Mouse (Mus musculus) mature B cell (primary cell): ENCODE measurements around the gene Rps11.
"Not testable (repeated sequence)": the region's sequence is repeated elsewhere in the genome, so short reads cannot be mapped to it uniquely, and the experiment has no call there.

Source experiments
- in situ Hi-C: fragments of 300-500 bp; cut with MboI; formaldehyde crosslinking; loops from 2 replicates; pipeline ENCODE4 v1.14.3; 2019

The Rps11 gene

DNA sequence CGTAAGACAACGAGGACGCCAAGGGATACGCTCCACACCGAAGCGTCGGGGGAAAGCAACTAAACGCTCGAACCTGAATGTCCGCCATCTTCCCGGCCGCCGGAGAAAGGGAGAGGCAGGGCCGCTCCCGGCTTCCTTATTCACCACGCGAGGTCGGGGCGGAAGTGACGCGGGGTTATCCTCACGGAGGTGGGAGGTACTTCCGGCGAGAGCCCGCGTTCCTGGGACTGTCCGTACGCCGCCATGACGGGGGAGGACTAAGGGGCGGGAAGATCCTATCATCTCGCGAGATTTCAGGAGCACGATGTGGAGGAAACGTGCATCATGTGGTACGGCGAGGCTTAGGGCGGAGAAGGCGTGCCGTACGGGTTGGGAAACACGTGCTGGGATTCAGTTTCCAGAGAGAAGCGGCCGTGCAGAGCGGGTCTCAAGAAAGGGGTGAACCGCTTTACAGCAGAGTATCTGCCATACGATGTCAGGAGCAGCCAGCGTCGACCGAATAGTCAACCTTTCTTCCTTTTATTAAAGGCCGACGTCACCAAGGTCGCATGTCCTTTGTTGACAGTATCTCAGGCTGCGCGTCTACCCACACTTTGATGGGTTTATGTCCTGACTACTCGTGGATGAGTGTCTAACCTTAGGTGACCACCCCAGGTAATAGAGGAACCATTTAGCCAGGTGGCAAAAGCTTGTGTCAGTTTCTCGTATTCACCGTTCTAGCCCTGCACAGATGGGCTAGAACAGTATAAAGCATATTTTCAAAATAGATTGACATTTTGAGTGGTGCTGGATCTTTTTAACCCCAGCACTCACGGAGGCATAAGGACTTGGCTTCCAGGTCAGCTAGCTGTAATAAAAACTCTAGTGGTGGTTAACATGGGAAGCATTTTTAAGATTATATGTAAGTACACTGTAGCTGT lies at the start of gene Rps11:
Rps11 (minus strand) TSS at position 216 of the 920 bp plus-strand sequence.
- in situ Hi-C loops: no loop called here

DNA sequence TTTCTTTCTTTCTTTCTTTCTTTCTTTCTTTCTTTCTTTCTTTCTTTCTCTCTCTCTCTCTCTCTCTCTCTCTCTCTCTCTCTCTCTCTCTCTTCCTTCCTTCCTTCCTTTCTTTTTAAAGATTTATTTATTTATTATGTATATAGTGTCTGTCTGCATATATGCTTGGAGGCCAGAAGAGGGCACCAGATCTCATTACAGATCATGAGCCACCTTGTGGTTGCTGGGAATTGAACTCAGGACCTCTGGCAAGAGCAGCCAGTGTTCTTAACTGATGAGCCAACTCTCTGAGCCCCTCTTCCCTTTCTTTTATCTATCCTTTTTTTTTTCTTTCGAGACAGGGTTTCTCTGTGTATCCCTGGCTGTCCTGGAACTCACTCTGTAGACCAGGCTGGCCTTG lies 49.5 kb upstream of the Rps11 start:
- in situ Hi-C loops: not testable (repeated sequence)

DNA sequence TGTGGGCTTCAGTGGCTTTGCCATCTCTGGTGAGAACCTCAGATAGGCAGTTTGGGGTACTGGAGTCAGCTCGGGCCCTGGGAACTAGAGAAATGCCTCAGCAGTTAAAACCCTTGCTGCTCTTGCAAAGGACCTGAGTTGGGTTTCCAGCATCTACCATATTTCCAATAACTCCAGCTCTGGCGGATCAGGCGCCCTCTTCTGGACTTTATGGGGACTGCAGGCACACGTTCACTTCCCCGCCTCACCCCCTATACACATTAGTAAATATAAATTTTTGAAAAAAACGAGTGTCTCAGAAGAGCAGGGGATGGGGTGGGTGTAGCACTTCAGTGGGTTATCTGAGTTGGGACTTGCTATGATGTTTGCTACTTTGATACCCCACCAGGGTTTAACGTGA lies 48.7 kb upstream of the Rps11 start:
- in situ Hi-C loops: no loop called here

DNA sequence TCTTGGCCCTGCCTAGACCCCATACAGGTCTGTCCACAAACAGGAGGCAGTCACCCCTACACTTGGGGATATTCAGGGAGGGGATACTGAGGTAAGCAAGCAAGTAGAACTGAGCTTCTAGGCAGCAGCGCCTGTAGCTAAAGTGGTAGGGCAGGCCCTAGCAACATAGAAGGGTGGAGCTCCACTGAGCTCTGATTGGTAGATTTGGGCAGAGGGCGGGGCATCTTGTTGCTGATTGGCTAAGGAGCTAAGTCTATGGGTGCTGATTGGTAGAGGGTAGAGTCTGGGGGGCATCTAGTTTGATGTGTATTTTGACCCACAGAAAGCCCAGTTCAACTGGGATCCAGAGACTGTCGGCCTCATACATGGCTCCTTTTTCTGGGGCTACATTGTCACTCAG lies 45.3 kb upstream of the Rps11 start:
- in situ Hi-C loops: no loop called here

DNA sequence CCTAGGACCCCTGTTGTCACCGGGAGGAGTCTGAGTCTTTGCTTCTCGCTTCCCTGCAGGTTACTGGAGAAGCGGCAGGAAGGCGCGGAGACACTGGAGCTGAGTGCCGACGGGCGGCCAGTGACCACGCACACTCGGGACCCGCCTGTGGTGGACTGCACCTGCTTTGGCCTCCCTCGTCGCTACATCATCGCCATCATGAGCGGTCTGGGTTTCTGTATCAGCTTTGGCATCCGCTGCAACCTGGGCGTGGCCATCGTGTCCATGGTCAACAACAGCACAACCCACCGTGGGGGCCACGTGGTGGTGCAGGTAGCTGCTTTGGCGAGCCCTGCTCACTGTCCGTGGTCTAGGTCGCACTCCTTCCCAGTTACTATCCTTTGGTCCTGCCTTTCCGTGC lies 44.4 kb upstream of the Rps11 start:
- in situ Hi-C loops: no loop called here

DNA sequence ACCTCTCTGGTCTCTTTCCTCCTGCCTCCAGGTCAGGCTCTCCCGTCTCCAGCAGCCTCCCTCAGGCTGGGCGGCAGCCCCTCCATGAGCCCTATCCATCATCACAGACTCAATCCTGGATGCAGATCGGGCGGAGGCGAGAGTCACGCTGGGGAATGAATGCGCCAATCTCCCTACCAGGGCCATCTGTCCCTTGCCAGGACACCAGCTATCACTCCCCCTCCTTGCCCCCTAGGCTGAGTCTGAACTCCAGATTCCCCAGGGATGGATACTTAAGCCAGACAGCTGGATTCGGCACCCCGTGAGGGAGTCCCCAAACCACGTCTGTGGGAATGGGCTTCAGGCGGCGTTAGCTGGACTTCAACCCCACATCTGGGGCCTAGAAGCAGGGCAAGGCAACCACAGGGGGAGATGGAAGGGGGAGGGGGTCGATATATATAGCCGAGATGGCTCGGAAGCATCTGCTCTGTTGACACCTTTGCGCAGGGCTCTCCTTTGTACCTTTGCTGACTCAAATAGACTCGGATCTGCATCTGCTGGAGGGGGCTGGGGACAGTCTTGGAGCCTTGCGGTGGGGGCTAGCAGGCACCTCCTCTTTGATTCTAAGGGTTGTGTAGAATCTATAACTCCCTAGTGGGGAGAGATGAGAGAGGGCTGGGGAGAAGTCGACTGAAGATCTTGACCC lies 43.7 kb upstream of the Rps11 start:
- in situ Hi-C loops: no loop called here

DNA sequence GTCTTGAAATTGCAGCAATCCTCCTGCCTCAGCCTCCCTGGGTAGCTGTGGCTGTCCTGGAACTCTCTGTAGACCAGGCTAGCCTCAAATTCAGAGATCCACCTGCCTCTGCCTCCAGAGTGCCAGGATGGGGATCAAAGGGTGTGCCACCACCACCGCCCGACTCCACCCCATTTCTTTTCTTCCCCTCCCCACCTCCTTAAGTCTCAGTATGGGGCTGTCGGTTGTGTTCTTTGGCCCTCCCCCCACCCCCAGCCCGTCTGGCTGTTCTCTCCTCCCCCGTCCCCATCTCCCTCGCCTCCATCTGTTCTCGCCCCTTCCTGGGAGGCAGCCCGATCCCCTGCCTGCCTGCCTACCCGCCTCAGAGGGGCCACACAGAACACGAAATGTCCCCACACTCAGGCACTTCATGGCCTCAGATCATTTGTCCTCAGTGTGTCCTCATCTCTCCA lies 42.7 kb upstream of the Rps11 start:
- in situ Hi-C loops: no loop called here

DNA sequence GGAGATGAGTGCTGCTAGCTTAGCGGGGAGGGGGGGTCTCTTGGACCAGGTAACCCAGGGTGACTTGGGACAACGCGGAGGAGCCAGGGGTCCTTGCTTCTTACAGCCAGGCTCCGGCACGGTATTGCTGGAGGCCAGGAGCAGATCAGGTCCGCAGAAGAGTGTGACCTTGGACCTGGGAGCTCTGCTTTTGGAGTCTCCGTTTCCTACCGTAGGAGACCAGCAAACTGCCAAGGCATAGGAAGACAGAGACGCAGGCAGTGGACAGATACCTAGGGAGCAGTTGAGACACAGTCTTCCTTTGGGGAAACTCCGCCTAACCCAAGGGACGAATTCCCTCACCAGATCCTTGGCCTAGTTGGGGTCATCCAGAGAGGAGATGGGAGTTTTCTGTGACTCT lies 41.5 kb upstream of the Rps11 start:
- in situ Hi-C loops: no loop called here

DNA sequence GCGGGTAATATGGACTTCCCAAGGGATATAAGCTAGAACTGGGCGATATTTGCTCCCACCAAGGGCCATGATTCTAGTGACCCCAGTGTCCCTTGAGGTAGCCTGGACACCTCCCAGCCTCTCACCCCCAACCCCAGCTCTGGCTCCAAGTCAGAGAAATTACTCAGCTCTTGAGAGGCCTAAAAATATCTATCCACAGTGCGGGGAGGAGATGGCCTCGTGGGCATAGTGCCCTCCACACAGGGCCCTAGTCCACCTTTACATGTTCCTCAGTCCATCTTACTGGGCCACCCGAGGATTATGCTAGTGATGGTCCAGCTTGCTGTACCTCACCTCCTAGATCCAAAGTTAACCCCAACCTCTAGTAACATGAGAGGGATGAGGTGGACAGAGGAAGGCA lies 40.6 kb upstream of the Rps11 start:
- in situ Hi-C loops: no loop called here

DNA sequence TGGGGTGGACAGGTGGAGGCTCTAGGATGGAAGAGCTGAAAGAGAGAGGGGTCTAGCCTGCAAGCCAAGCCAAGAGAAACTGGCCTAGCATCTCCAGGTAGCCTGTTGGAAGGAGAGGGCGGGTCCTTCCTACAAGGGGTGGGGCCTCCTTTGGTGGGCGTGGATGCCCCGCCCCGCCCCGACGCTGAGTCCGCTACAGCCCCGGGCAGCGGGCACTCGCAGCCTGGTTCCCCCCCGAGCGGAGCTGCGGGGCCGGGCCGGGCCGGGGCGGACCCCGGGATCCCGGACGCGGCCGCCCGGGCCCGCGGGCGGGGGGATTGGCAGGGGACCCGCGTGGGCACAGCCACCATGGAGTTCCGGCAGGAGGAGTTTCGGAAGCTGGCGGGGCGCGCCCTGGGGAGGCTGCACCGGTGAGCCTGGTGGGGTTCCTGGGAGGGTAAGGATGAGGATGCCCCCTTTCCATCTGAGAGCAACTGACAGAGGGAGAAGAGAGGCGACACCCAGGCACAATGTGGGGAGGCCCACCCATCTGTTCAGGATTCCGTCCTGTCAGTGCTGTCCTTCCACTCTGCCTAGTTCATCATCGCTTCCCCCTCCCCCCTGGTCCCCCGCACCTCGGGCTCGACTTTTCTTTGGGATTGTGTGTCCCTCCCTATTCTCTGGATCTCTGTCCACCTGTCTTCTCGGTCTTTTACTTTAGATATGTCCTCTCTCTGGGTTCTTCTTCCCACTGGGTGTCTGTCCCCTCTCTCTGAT lies 39.7 kb upstream of the Rps11 start, which contains the start of gene Slc17a7:
Slc17a7 (plus strand) TSS at position 215 of the 756 bp plus-strand sequence.
- in situ Hi-C loops: no loop called here

DNA sequence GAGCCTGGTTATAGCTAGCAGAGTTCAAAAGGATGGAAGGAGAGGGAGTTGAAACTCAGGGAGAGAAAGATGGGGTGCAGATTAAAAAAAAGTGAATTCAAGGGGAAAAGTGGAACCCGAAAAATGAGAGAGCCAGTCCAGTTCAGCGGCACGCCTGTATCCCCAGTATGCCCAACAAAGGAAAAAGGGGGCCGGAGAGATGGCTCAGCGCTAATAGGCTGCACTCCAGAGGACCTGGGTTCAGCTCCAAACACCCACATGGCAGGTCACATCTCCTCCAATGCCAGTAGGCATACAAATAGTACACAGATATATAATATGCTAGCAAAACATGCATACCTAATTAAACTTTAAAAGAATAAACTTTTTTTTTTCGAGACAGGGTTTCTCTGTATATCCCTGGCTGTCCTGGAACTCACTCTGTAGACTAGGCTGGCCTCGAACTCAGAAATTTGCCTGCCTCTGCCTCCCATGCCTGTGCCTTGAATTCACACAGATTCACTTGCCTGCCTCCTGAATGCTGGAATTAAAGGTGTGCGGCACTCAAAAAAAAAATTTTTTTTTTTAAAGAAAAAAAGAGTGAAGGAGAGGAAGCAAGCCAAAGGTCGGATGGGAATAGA lies 38.9 kb upstream of the Rps11 start:
- in situ Hi-C loops: no loop called here

DNA sequence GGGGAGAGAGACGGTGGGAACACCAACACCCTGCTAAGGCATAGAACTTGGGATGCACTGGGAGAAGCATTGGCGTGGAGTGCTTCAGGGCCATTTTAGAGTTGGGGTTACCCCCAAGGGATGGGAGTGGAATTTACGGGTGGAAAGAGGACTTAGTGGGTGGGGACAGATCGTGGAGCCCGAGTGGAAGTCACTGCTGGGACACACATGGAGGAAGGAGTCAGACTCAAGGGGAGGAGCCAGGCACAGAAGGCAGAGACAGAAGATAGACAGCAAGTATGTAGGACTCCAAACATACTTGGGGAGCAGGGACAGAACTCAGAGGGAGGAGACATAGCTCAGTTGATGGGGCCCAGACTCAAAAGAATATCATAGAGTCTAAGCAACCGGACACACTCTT lies 38.3 kb upstream of the Rps11 start:
- in situ Hi-C loops: no loop called here

DNA sequence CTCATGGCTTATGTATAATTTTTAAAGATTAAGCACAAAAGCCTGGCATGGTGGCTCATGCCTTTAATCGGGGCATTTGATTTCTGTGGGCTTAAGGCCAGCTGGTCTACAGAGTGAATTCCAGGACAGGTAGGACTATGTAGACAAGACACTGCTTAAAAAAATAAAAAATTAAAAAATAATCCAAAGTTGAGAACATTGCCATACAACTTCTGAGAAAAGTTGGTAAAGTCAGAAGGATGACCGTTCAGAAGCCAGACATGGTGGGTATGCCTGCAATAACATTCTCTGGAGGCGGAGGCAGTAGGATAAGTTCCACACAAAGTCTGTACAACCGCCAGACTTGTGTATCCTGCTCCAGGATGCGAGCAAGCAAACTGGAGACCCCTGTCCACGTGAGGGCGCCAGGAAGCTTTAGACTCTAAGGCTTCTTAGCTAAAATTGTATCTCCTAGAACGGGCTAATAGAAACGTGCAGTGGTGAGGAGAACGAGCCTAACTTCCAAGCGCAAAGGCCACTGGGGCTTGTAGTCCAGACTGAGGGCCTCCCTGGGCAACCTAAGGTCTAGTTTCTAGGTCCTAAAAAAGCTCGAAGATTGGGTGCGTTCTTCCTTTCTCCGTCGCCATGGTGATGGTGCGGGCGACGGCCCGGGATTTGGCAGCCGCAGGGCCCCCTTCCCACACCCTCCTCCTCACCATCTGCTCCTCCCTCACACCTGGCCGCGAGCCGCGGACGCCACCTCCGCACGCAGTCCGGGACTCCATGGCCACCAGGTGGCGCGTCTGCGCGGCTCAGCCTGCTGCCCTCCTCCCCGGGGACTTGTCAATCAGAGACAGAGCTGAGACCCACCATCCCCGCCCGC lies 37.6 kb upstream of the Rps11 start:
- in situ Hi-C loops: no loop called here

DNA sequence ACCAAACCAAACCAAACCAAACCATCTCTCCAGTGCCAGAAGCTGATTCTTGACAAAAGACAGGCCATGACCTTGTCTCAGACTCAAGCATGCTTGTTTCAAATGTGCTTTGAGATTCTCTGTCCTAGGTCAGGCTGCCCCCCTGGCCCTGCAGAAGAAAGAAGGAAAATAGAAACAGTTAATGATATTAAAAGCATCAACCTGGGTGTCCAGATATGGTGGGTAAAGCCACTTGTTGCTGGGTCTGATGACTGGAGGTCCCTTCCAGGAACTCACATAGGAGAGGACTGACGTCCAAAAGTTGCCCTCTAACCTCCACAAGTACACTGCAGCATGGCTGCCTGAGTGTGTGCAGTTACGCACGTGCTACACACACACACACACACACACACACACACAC lies 36.6 kb upstream of the Rps11 start:
- in situ Hi-C loops: no loop called here

DNA sequence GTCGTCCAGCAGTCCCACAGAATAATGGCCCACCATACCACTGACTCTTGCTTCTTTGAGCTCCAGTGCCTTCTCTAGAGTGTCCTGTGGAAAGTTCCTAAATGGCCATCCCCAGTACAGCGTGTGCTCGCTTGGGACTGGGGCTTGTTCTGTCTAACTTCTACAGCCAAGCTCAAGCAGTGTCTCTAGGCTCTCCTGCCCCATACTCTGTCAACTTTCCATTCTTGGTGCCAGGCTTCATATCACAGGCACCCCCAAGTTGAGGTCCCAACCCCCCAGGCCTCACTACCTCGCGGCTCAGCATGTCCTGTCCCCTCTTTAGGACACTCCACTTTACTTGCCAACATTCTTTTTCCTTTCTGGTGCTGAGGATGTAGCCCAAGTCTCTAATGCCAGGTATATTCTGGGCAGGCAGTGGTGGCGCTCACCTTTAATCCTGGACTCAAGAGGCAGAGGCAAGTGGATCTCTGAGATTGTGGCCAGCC lies 36.1 kb upstream of the Rps11 start:
- in situ Hi-C loops: no loop called here

DNA sequence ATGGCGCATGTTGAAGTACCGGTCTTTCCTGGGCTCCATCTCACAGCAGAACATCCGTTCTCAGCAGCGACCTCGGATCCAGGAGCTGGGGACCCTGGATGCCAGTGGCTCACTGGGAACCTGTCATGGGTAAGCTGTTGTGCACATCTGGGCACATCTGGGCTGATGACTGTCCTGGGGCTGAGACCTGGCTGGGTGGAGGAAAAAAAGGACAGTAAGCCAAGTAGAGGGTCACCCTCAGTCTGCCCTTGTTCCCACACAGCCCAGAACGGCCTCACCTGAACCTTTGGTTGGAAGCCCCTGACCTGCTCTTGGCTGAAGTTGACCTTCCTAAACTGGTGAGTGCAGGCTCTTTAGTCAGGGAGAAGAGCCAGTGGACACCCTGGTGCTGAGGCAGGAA lies 34.8 kb upstream of the Rps11 start:
- in situ Hi-C loops: no loop called here

DNA sequence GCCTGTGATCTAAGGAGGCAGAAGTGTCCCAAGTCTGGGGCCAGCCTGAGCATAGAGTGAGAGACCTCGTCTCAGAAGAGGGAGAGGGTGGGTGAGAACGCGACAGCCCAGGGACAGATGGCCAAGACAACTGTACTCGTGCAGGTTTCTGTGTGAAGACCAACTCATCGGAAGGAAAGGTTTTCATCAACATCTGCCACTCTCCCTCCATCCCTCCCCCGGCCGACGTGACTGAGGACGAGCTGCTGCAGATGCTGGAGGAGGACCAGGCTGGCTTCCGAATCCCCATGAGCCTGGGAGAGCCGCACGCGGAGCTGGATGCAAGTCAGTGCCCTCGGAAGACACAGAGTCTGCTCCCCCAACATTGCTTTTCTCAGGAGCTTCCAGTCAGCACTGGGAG lies 33.2 kb upstream of the Rps11 start:
- in situ Hi-C loops: no loop called here

DNA sequence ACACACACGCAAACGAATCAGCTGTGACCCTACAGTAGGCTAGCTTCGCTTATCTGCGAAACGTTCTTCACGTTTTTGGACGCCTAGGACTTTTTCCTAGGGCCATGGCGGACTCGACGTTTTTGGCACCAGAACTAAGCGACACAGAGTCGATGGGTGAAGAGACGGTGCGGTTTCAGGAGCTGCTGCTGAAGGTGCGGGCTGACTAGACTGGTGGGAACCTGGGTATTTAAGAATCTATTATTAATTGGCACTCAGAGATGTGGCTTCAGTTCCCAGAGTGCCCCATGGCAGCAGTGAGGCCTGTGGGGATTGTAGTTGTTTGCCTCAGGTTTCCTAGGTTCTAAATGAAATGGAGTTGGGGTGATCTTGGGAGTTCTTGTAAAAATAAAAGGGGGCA lies 32.0 kb upstream of the Rps11 start:
- in situ Hi-C loops: no loop called here

DNA sequence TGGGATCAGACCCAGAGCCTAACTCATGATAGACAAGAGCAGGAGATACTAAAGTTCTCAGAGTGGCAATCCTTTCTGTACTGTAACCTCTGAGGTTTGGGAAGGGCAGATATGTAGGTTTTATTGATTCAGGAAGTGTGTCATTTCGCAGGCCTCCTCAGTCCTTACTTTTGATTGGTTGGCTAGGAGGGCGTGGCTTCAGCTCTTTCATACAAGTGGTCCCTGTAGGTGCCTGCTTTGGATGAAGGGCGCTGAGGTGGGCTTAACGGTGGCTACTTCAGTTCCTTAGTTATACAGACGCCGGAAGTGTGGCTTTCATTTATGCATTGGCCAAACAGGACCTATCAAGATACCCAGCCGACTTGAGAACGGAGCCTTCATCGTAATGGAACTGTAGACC lies 31.4 kb upstream of the Rps11 start:
- in situ Hi-C loops: no loop called here

DNA sequence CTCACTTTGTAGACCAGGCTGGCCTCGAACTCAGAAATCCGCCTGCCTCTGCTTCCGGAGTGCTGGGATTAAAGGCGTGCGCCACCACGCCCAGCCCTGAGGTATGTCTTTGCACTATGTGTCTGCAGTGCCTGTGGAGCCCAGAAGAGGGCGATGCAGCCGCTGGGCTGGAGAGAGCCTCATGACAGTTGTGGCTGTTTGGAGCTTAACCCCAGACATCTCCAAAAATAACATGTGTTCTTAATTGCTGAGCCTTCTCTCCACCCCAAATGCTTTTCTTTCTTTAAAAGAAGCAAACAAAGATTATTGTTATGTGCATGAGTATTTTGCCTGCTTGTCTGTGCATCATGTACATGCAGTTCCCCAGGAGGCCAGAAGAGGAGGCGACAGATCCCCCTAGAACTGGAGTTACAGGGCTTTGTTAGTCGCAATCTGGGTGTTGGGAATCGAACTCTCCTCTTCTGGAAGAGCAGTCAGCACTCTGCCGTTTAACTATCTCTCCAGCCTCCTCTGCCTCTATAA lies 30.8 kb upstream of the Rps11 start:
- in situ Hi-C loops: no loop called here
